Mouse (Mus musculus) embryo, embryonic 11.5 days (tissue): ENCODE data around the gene Dtx2.

Source experiments
- DNase-seq: peaks from one replicate; pipeline ENCODE4 v3.0.0-alpha.2; 2012; ENCODE audit warnings: low read depth, low spot score

Dtx2 gene

GRCm38 (mm10) chr5:135974365-135974764 is 20.2 kb upstream of the Dtx2 start, which contains the start of gene Ssc4d:
Ssc4d (minus strand) TSS chr5:135974531.
- DNase-seq = no peak

- no peak for DNase-seq
These were observed 18.5 kb upstream of the Dtx2 start for GRCm38 (mm10) chr5:135975893-135976668.

GRCm38 (mm10) chr5:135979381-135979780 is 15.2 kb upstream of the Dtx2 start:
- DNase-seq = no peak

GRCm38 (mm10) chr5:135979904-135980303 is 14.7 kb upstream of the Dtx2 start, which contains the start of gene Zp3:
Zp3 (plus strand) TSS chr5:135980099.
- DNase-seq = no peak

- no peak for DNase-seq
These were observed 12.2 kb upstream of the Dtx2 start for GRCm38 (mm10) chr5:135982398-135982797.

GRCm38 (mm10) chr5:135984546-135985044 is 10.0 kb upstream of the Dtx2 start:
- DNase-seq = no peak

GRCm38 (mm10) chr5:135987248-135987647 is 7.4 kb upstream of the Dtx2 start:
- no peak for DNase-seq

- DNase-seq = no peak
These were observed 4.0 kb upstream of the Dtx2 start for GRCm38 (mm10) chr5:135990601-135991000.

- no peak for DNase-seq
These were observed 1.1 kb upstream of the Dtx2 start for GRCm38 (mm10) chr5:135993381-135993965.

GRCm38 (mm10) chr5:135994335-135994724 is 270 bp upstream of the Dtx2 start:
- no peak for DNase-seq

- DNase-seq = no peak
These were observed 1.6 kb downstream of the Dtx2 start for GRCm38 (mm10) chr5:135996162-135996561.

- no peak for DNase-seq
These were observed 6.6 kb downstream of the Dtx2 start for GRCm38 (mm10) chr5:136001222-136001621.

- DNase-seq = no peak
These were observed 7.7 kb downstream of the Dtx2 start for GRCm38 (mm10) chr5:136002325-136002724.

- DNase-seq = no peak
These were observed 8.2 kb downstream of the Dtx2 start for GRCm38 (mm10) chr5:136002751-136003151.

GRCm38 (mm10) chr5:136004537-136004936 is 9.9 kb downstream of the Dtx2 start:
- DNase-seq = no peak

GRCm38 (mm10) chr5:136007745-136008144 is 13.1 kb downstream of the Dtx2 start:
- DNase-seq = no peak

- DNase-seq = no peak
These were observed 20.3 kb downstream of the Dtx2 start for GRCm38 (mm10) chr5:136014877-136015276.

- no peak for DNase-seq
These were observed 21.0 kb downstream of the Dtx2 start for GRCm38 (mm10) chr5:136015586-136015985.

- DNase-seq = no peak
These were observed 21.6 kb downstream of the Dtx2 start for GRCm38 (mm10) chr5:136016014-136016876.

GRCm38 (mm10) chr5:136017262-136017661 is 22.7 kb downstream of the Dtx2 start:
- DNase-seq = no peak

GRCm38 (mm10) chr5:136018726-136019125 is 24.1 kb downstream of the Dtx2 start:
- DNase-seq = no peak

GRCm38 (mm10) chr5:136019907-136020306 is 25.3 kb downstream of the Dtx2 start:
- DNase-seq = no peak
